Mouse (Mus musculus): ENCODE results near the gene Ackr2.

Gene Ackr2

DNA sequence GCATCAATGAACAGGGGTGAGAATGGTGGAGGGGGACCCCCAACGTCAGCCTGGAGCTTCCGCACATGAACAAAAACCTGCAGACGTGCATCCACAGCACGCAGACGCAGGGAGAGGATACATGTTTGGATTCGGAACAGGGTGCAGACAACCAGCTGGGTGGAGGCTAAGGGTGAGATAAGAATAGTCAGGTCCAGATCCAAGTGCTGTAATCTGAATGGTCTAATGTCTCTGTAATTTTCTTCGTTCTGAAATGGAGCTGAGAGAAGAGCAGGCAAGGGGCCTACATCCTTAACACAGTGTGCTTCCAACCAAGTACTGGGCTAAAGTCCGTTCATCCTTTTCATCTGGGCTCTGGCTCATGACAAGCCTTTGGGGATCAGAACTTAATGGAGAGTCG, 6.9 kb upstream of the Ackr2 start:
- no peak for DNase-seq (ENCODE audit: low spot score in 2 of 2)

DNA sequence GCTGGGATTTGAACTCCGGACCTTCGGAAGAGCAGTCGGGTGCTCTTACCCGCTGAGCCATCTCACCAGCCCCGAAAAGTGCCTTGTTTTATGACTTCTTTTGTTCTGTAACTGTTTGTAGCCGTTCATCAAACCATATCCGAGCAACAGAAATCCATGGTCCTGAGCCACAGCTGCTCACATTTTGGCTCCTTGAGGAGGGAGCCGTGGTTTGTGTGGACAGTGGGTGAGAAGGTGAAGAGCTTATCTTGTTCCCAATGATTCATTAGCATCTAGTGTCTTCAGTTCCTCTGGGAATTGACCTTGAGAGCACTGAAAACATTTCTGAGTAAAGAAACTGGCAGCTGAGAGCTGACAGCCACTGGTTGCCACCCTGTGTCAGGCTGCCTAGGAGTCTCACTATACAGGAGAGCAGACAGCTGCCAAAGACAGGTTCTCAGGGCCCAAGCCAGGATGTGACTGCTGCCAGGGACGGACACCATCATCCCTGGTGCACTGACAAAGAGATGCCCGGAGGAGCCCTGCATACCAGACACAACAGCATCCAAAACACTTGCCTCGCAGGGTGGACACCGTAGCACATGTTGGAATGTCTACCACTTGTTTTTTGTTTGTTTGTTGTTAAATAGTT, 6.0 kb upstream of the Ackr2 start:
- no peak for DNase-seq (ENCODE audit: low spot score in 2 of 2)

DNA sequence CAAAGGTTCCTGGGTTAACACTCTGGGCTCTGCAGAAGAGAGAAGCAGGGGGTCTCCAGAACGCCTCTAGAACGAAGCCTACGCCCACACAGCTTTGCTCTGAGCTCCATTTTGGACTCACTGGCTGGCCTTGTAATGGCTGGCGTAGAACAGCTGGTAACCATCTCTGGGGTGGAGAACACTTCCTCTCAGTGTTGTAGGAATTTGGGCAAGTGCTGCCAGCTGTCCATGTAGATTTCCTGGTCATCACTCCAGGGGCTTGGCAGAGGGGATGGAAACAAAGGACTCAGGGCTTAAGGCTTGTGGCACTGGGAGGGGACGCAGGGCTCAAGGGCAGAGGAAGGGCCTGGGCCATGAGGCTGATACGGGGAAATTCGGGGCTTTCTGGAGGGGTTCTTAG, 3.7 kb upstream of the Ackr2 start:
- no peak for DNase-seq (ENCODE audit: low spot score in 2 of 2)

DNA sequence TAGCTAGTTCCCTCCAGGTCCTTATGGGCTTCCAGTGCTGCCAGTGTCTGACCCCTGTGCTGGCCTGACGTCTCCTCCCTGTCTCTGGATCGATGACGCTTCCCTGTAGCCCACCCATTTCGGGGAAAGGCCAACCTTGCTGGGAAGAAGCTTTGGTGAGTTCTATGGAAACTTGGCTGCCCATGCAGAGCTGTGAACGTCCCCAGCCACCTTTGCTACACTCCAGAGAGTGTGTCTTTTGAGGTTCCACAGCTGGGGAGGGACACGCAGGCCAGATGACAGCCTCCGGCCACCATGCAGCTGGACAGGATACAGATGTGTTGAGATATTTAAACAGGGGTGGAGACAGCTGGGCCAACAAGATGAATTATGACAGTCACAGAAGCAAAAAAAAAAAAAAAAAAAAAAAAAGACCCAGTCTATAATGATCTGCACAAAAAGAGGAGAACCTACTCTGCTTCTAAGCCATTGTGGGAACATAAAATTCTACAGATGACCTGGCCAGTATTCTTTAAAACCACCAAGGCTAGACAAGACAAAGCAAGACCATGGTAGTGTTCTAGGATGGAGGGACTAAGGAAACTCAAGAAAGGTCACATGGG, 2.7 kb upstream of the Ackr2 start:
- no peak for DNase-seq (ENCODE audit: low spot score in 2 of 2)

DNA sequence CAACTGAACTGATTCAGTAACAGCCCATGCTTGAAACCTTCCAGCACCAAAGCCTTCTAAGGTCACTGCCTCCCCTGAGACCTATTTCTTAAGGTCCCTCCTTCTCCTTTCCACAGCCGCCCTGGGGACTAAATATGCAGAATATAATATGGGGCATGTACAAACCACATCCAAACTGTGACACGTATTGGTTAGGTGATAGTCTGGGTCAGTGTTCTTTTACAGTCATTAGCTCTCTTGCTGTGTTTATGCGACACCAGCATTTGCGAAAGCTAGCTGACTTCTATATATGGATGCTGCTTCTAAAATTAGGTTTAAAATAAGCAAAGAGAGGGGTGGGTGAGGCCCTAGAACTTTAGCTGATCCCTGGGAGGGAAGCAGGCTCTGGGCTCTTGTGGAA, 1.3 kb upstream of the Ackr2 start:
- DNase-seq (ENCODE audit: low spot score in 2 of 2) = no peak

DNA sequence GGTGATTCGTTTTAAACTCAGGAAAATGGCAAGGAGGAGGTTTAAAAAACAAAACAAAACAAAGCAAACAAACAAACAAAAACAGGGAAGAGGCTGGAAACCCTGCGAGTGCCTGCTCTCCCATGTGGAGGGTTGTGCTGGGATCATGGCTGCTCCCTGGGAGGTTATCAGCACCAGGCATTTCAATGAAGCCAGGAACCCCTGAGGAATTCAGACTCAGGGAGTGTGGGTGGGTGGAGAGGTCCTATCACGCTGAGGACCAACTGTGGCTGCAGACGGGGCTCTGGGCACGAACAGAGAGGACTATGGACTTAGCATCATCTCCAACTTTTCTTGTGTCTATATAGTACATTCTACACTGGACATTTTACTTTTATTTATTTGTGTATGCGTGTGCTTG, 1.2 kb downstream of the Ackr2 start:
- DNase-seq (ENCODE audit: low spot score in 2 of 2) = no peak

DNA sequence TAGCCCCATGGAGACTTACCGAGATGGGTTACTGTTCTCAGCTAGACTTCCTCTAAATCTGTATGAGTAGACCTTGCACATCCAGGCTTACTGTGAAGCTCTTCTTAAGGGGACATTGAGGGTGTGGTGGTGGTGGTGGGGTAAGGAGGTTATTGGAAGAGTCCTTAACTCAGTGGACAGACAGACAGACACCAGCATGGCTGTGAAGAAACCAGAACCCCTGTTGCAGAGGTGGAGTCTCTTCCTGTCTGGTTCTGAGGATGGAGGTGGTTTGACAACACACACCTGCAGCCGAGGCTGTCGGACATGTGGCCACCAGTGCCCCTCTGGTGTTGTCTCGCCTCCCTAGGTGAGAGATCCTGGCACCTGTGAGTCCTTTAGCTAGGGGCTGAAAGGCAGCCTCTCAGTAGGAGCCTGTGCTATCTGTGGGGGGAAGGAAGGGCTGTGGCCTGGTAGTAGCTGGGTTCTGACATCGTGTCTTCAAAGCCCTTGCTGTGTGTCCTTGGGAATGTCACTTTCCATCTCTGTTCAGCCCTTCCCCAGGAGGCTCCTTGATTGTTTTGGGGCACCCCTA, 2.2 kb downstream of the Ackr2 start:
- DNase-seq (ENCODE audit: low spot score in 2 of 2) = no peak

DNA sequence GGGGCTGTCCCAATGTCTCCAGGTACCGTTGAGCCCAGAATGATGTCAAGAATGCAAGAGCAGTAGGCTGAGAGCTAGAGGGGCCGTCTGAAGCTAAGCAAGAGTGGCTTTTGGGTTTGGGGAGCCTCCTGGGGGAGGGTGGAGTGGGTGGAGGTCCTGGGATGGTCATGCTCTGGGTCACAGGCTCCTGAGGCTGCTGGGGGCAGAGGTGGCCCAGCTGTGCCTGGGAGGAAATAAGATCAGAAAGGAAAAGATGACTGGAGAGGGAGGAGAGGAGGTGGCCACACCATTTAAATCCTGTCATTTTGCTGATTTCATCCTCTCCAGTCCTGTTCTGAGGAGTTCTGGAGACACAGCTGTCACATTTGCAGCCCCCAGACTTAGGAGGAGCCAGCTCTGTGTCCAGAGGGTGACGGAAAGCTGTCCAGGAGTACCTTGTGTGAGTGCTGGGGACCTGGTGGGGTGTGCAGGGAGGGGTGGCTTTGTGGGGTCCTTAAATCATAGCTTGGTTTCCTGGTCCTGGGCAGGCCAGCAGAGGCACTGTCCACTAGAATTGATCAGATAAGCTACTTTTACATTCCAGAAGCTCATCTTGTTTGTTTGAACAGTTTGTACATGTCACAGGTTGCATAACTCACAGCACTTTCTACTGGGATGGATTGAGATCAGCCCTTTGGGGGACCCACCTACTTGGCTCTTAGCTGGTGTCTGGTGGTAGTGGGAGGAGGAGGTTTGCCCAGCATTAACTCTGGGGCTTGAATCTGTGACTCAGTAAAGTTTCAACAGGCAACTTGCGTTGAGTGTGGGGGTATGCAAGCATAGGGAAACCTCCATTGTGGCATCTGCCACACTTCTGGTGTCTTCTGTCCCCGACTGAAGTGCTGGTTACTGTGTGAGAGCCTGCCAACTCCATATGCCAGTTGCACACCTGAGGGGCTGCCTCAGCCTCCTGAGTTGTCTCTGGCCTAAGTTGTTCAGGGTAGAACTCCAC, 3.9 kb downstream of the Ackr2 start:
- no peak for DNase-seq (ENCODE audit: low spot score in 2 of 2)

DNA sequence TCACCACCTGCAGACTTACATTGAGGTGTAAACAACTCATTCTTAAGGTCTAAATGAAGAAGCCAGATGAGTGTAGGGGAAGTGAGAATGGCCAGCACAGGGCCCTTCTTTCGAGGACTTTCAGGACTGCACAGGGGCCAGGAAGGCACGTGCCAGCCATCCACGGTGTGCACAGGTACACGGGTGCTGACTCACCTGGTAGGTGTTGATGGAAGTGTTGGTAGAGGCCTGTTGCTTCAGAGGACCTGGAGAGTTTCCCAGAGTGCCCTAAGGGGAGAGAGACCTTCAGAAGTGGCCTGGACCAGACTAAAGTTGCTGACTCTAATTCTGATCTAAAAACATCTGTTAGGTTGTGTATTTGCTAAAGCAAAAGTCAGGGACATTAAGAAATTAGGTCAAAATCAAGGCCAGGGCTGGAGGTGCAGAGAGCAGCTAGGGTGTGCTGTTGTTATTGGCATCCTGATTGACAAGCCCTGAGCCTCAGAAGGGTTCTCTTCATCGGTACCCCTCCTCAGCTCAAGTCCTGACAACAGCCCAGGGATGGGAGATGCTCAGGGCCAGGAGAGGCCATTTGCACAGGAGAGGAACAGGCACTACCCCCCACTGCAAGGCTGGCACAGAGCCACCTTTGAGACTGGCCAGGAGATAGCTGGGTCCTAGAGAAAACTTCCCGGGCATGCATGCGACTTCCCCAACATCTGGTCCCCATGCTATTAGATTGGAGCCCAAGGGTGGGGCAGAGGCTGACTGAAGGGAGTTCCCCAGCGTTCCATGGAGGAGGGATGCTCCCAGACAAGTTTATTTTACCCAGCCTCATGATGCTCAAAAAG, 5.5 kb downstream of the Ackr2 start:
- no peak for DNase-seq (ENCODE audit: low spot score in 2 of 2)

DNA sequence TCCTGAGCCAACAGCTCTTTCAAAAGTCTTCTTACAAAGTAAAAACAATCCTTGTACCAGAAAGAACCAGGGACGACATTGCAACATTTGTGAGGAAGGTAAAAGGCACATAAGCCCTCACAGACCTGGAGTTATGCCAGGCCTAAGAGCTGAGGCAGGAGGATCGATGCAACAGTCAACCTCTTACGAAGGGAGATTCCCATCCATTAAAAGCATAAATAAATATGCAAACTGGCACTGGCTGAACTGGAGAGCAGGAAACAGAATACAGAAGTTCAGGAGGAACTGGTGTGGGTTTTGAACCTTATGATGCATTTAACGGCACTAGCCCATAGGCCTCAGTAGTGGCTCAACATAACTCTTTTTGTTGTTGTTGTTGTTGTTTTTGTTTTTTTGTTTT, 6.2 kb downstream of the Ackr2 start:
- no peak for DNase-seq (ENCODE audit: low spot score in 2 of 2)

DNA sequence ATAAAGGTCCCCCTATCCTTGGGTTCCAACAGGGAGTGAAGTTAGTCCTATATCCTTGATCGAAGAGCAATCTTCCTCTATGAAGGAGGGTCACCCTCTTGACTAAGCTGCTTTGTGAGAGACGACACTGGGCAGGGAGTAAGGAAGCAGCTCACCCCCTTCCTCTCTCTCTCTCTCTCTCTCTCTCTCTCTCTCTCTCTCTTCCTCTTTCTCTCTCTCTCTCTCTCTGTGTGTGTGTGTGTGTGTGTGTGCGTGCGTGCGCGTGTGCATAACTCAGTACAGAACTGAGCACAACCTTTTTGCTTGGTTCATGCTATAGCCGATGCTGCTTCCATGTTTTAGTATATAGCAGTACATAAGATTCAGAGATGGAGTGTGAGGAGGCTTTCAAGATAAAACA, 6.8 kb downstream of the Ackr2 start:
- DNase-seq (ENCODE audit: low spot score in 2 of 2) = no peak

DNA sequence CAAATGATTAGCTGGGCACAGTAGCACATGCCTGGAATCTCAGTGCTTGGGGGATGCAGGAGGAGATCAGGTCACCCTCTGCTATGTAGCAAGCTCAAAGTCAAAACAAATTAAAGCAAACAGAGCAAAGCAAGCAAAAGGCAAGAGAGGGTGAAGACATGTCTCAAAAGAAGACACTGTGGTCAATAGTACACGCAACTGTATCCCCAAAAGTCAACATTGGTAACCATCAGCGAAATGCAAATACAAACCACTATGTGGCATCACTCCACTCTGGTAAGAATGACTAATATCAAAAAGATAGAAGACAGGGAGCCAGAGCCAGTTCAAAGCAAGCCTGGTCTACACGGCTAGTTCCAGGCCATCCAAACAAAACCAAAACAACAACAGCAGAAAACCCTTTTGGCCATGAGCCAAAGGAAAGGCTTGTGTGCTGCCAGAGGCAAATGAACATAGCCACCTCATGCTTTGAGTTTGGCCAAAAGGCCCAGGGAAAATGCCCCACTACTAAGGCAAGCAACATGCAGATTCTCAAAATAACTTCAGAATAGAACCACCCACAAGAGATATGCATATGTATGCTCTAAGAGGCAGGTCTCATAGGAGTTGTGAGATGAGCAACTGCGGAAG, 7.5 kb downstream of the Ackr2 start:
- no peak for DNase-seq (ENCODE audit: low spot score in 2 of 2)

DNA sequence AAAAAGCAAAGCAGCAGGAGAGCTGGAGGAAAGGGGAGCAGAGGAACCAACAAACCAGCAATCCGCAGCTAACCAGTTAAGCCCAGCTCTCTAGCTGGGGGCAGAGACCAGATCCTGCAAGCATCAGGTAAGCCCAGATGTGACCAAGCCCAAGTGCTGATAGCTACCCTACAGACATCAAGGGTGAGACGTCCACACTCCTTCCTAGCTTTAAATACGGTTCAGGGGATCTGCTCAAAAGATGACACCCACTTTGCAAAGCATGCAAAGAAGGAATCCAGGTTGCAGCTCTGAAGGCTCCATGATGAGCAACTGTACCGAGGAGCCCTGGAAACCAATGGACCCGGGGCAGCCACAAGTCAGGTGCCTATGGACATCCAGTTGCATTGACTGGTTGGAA, 8.3 kb downstream of the Ackr2 start:
- DNase-seq (ENCODE audit: low spot score in 2 of 2) = no peak

DNA sequence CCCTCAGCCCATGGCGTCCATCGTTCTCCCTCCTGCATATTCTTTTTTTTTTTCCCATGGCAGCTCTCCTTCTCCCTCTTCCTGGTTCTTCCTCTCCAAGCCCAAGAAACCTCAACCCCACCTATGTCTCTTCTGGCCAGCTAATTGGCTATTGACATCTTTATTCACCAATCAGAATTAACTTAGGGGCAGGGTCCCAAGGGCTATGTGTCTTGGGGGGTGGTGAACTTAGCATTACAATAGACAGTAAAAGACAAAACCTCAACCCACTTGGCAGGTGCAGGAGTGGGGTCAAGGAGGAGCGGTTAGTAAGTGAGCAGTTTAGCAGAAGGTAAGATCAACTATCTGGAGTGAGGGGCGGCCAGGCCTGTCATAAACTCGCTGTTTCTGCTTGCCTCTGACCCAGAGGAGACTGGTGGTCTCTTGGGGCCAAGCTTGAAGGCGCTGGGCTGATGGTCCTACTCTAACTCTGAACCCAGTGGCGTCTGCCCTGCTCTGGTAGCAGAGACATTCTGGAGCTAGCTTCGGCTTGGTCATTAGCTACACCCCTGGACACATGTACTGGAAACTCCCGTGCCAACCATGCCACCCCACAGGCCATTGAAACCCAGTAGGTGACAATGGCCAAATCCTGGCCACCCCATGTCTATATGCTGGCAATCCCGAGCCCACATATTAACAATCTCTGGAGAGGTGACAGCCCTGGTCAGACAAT, 9.4 kb downstream of the Ackr2 start:
- no peak for DNase-seq (ENCODE audit: low spot score in 2 of 2)

DNA sequence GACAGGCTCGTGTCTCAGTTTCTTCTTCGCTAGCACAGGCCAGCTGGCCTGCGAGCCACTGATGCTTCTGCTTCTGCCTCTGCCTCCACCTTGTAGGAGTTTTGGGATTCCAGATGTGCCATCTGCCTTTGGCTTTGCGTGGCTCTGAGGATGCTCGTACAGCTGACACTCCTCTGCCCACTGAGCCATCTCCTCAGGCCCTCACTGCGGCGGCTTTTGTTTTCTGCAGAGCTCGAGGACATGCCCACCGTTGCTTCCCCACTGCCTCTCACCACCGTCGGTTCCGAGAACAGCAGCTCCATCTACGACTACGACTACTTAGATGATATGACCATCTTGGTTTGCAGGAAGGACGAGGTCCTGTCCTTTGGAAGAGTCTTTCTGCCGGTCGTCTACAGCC, 10.2 kb downstream of the Ackr2 start:
- no peak for DNase-seq (ENCODE audit: low spot score in 2 of 2)

DNA sequence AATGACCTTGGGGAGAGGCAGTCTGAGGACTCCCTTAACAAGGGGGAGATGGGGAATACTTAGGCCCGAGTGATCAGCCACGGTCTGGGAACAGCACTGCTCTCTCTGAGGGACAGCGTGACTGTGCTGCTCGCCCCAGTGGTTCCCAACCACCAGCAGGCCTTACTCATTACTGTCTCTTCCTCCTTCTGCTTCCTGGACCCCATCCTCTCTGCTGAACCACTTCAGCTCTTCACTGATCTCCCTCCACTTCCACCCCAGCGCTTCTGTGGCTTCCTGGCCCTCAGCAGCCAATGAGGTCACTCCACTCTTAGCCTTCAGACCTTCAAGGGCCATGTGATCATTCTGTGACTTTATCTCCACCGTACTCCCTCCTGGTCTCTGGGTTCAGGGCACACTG, 11.5 kb downstream of the Ackr2 start:
- no peak for DNase-seq (ENCODE audit: low spot score in 2 of 2)

DNA sequence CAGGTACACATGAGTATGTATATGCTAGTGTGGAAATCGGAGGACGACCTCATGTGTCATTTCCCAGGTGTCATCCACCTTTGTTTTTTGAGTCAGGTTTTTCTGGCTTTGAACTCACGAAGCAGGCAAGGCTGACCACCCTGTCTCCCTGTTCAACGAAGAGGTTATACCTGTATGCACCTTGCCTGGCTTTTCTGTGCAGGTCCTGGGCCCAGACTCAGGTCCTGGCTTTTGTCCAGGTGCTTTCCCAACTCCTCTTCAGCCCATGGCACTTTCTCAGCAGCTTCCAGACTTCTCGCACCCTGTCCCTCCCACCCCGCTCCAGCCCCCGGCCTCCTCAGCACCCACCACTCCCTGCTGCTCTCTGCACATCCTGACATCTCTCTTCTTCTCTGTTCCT, 13.0 kb downstream of the Ackr2 start:
- no peak for DNase-seq (ENCODE audit: low spot score in 2 of 2)

DNA sequence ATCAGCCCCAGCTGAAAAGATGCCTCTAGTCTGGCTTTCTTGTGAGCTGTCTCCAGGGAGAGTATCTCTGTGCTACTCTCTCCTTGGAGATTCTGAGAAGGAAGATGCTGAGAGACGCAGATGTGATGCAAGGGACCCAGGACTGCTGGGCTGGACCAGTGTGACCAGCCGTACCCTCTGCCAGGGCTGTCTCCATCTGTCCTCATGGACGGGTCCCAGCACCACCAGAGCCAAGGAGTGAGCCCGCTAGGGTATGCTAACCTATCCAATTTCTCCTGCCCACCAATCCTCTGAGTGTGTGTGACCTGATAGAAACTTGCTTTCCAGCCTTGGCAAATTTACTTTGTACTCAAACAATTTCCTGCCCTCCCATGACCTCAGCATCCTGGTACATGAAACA, 14.6 kb downstream of the Ackr2 start:
- no peak for DNase-seq (ENCODE audit: low spot score in 2 of 2)

DNA sequence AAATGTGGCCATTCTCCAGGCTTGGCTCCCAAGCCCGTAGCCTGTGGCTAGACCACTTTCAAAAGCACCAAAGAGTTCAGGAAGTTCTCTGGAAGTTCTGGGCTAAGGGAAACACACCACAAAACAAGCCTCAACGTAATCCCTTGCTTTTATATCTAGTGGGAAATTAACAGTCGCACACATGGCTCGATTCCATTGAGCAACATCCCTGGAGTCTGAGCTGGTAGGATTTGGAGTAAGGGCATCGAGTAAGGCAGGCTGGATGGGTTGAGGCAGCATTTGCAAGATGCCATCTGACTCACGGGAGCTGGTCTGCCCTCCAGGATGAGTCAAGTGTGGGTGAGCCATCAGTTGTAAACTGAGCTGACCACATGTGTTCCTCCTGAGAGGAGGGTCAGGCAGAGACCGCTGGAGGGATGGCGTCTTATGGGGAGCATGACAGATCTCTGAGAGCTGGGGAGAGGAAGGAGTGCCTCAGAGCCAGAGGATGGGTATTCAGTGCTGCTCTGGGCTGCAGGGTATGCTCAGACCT, 16.1 kb downstream of the Ackr2 start:
- DNase-seq (ENCODE audit: low spot score in 2 of 2) = no peak

DNA sequence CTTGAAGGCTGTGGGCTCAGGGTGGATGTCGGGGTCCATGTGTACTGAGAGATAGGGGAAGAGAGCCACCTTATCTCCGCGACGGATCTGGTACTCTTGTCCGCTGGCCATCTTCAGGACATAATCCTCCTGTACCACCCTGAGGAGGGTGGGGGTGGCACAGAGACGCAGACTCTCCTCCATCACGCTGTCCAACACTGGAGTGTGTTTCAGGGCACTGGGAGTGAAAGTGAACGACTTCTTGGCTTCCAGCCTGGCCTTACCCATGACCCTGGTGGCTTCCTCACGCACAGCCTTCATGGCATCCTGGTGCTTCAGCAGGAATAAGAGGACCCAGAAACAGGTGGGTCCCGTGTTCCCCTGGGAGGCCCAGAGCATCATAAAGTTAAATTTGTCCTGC, 16.9 kb downstream of the Ackr2 start:
- no peak for DNase-seq (ENCODE audit: low spot score in 2 of 2)

Data from frontal cortex, postnatal 14 days (tissue).